Mouse (Mus musculus): ENCODE measurements around the gene Fam172a.
A peak's percentile ranks its signal among the peaks of the same experiment; 100 is the strongest.

Fam172a gene

GRCm38 (mm10) chr13:78181071-78181929 lies 479.5 kb downstream of the Fam172a start:
- peak; percentile 52 for DNase-seq

- DNase-seq = peak; percentile 33
Observed at GRCm38 (mm10) chr13:78181930-78182558, 480.2 kb downstream of the Fam172a start.

GRCm38 (mm10) chr13:78183004-78183403 lies 481.2 kb downstream of the Fam172a start:
- DNase-seq = no peak

- no peak for DNase-seq
Observed at GRCm38 (mm10) chr13:78183986-78184385, 482.2 kb downstream of the Fam172a start.

GRCm38 (mm10) chr13:78184786-78185466 lies 483.1 kb downstream of the Fam172a start:
- no peak for DNase-seq

GRCm38 (mm10) chr13:78186340-78186946 lies 484.6 kb downstream of the Fam172a start:
- DNase-seq = no peak

GRCm38 (mm10) chr13:78187833-78188232 lies 486.0 kb downstream of the Fam172a start:
- no peak for DNase-seq

GRCm38 (mm10) chr13:78189586-78189985 lies 487.8 kb downstream of the Fam172a start:
- DNase-seq = no peak

GRCm38 (mm10) chr13:78193211-78193610 lies 491.4 kb downstream of the Fam172a start:
- DNase-seq = no peak

GRCm38 (mm10) chr13:78194135-78194849 lies 492.5 kb downstream of the Fam172a start:
- no peak for DNase-seq

GRCm38 (mm10) chr13:78194850-78195600 lies 493.2 kb downstream of the Fam172a start:
- DNase-seq = peak; percentile 62

GRCm38 (mm10) chr13:78195601-78196115 lies 493.8 kb downstream of the Fam172a start:
- DNase-seq = no peak

- DNase-seq = no peak
Observed at GRCm38 (mm10) chr13:78196236-78196796, 494.5 kb downstream of the Fam172a start.

GRCm38 (mm10) chr13:78197286-78197818 lies 495.5 kb downstream of the Fam172a start:
- no peak for DNase-seq

- peak; percentile 63 for DNase-seq
Observed at GRCm38 (mm10) chr13:78197819-78198390, 496.1 kb downstream of the Fam172a start.

- peak; percentile 51 for DNase-seq
Observed at GRCm38 (mm10) chr13:78198391-78198870, 496.6 kb downstream of the Fam172a start.

GRCm38 (mm10) chr13:78198871-78199641 lies 497.2 kb downstream of the Fam172a start:
- DNase-seq = peak; percentile 63

- DNase-seq = no peak
Observed at GRCm38 (mm10) chr13:78199642-78200160, 497.9 kb downstream of the Fam172a start, which contains the start of gene Nr2f1. TSS of gene Nr2f1 (minus strand) at chr13:78199757.

- peak; percentile 67 for DNase-seq
Observed at GRCm38 (mm10) chr13:78200407-78200806, 498.6 kb downstream of the Fam172a start.

All from cerebellum, adult 11 months (tissue).